Mouse (Mus musculus) lung, adult 2 months (tissue): Measurements from ENCODE around the gene Pde4d.

Experiments used
- CTCF ChIP-seq: fragments of 200-500 bp; IDR thresholded peaks from 2 replicates; pipeline ENCODE4 v1.5.1; 2011; ENCODE audit warnings: mild to moderate bottlenecking, low read length, control low read depth; ENCODE audit not compliant: insufficient read depth
- POLR2A ChIP-seq: fragments of 200-500 bp; IDR thresholded peaks from 2 replicates; pipeline ENCODE4 v1.6.1; 2011; ENCODE audit warnings: low read depth, mild to moderate bottlenecking, control low read depth, low read length, borderline replicate concordance; ENCODE audit errors: extremely low read depth

DNA sequence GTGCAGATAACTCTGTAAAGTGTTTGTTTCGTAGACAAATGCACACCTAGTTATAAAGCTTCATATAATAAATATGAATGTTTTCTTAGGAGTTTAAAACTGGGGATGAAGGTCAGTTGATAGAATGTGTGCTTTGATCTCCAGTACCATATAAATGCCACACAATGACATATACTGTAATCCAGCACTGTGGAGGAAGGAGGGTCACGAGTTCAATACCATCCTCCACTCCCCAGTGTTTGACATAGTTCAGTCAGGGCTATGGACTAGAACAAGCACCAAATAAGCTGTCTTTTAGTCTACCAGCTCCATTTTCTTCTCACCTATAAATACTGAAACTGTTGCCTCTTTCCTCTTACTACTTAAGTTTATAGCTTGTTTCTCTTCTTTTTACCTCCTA is 1357.3 kb downstream of the Pde4d start:
- TF ChIP-seq CTCF (no peak), POLR2A (no peak)
